Mouse (Mus musculus) liver, adult 2 months (tissue): ENCODE data around the gene Gm13288.

ENCODE experiments used
- CTCF ChIP-seq: fragments of 200-500 bp; IDR thresholded peaks from 2 replicates; pipeline ENCODE4 v1.5.1; 2011; ENCODE audit warnings: low read depth, low read length, control low read depth
- POLR2A ChIP-seq: fragments of 200-500 bp; IDR thresholded peaks from 2 replicates; pipeline ENCODE4 v1.6.1; 2011; ENCODE audit warnings: low read length, control low read depth; ENCODE audit not compliant: insufficient read depth; ENCODE audit errors: extremely low read depth

DNA sequence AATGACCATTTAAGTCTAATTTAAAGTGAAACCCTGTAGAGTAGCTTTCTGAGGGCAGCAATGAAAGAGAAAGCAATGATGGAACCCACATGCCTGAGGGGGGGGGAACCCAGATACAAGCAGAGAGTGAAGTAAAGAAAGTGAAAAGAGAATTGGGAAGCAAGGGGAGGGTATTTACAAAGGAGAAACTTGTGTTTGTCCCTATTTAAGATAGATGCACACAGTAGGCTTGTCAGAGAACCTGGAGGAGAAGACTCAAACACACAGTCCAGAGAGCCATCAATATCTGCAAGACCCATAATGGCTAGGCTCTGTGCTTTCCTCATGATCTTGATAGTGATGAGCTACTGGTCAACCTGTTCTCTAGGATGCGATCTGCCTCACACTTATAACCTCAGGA is 14.3 kb downstream of the Gm13288 start, which contains the start of gene Ifna11:
- TF ChIP-seq CTCF (no peak), POLR2A (no peak)
